Mouse (Mus musculus) spleen, adult 2 months (tissue): Measurements from ENCODE around the gene Gpr62. TPM values are rescaled to one million over a fixed set of nuclear protein-coding genes. Genes with fewer than 3 reads are reported as not detected.

Experiments
- DNase-seq, 2 experiments: peaks; one replicate each; pipeline versions ENCODE4 v3.0.0 to v3.0.0-alpha.2; 2012 to 2021; ENCODE audit warnings: low spot score in 2 of 2, low read depth in 1 of 2
- H3K27ac ChIP-seq: fragments of 200-500 bp; 2 replicates; pipeline ENCODE4 v1.5.1; 2012; ENCODE audit warnings: low read length, inconsistent platforms; ENCODE audit not compliant: insufficient read depth
- H3K27me3 ChIP-seq: fragments of 200-500 bp; 2 replicates; pipeline ENCODE4 v1.6.1; 2012; ENCODE audit warnings: mild to moderate bottlenecking, moderate library complexity, low read length, inconsistent platforms; ENCODE audit not compliant: control insufficient read depth, insufficient read depth
- H3K36me3 ChIP-seq: fragments of 200-500 bp; 2 replicates; pipeline ENCODE4 v1.6.1; 2012; ENCODE audit warnings: mild to moderate bottlenecking, low read length, inconsistent platforms; ENCODE audit not compliant: control insufficient read depth, insufficient read depth
- H3K4me1 ChIP-seq: fragments of 200-500 bp; 2 replicates; pipeline ENCODE4 v1.6.1; 2011; ENCODE audit warnings: inconsistent platforms; ENCODE audit not compliant: control insufficient read depth, insufficient read depth, insufficient read length
- H3K4me3 ChIP-seq: fragments of 200-500 bp; 2 replicates; pipeline ENCODE4 v1.5.1; 2011; ENCODE audit warnings: mild to moderate bottlenecking, inconsistent platforms; ENCODE audit not compliant: insufficient read depth, insufficient read length; ENCODE audit errors: extremely low read depth
- CTCF ChIP-seq: fragments of 200-500 bp; IDR thresholded peaks from 2 replicates; pipeline ENCODE4 v1.5.1; 2011; ENCODE audit warnings: mild to moderate bottlenecking, inconsistent platforms; ENCODE audit not compliant: insufficient read depth, insufficient read length, insufficient replicate concordance; ENCODE audit errors: extremely low read depth
- POLR2A ChIP-seq: fragments of 200-500 bp; IDR thresholded peaks from 2 replicates; pipeline ENCODE4 v1.6.1; 2011; ENCODE audit warnings: low read depth, low read length, inconsistent platforms
- WGBS: fragments of 180-500 bp; shearing (Covaris S2); methylation state at CpG from one replicate; pipeline ENCODE4 v1.1.7; 2018; 5-methylcytosine and 5-hydroxymethylcytosine counted together
- polyA plus RNA-seq: library from polyadenylated mRNA; depleted of rRNA; stranded (reverse); fragments of >200 nt; gene quantifications from 2 replicates; pipeline ENCODE4 v1.2.3, GENCODE M21; 2012

The Gpr62 gene
- polyA plus RNA-seq, 1 experiment = 0.28 TPM

GRCm38 (mm10) chr9:106481075-106481474 is 15.3 kb upstream of the Gpr62 start:
- H3K4me1 ChIP-seq = peaks cover 11% of the 10 kb centered on the region; the same call in 1 of the 2 replicates
- H3K4me3 ChIP-seq = no peak overlapping the region
- peaks cover 33% of the 10 kb centered on the region for H3K36me3 ChIP-seq
- H3K27me3 ChIP-seq = no peaks in the 10 kb centered on the region
- peak in 1 of 2 experiments; percentile 3 for DNase-seq
- WGBS = 43% methylated on average over 15 of the region's 15 CpGs
- H3K27ac ChIP-seq = no peak overlapping the region
- TF ChIP-seq CTCF = no peak
- TF ChIP-seq POLR2A = no peak

- Histone ChIP-seq H3K27ac (no peak overlapping the region), H3K4me1 (peaks cover 11% of the 10 kb centered on the region; the same call in 1 of the 2 replicates), H3K36me3 (peaks cover 30% of the 10 kb centered on the region), H3K4me3 (no peak overlapping the region), H3K27me3 (no peaks in the 10 kb centered on the region)
- 91% methylated on average over 7 of the region's 7 CpGs for WGBS
- DNase-seq = peak in 1 of 2 experiments; percentile 2
- TF ChIP-seq CTCF (no peak), POLR2A (no peak)
These were observed 14.8 kb upstream of the Gpr62 start for GRCm38 (mm10) chr9:106480541-106480940.

- DNase-seq = no peak
- Histone ChIP-seq H3K27me3 (no peaks in the 10 kb centered on the region), H3K27ac (no peak overlapping the region), H3K4me1 (peaks cover 15% of the 10 kb centered on the region; the same call in 1 of the 2 replicates), H3K4me3 (peak overlapping the region; percentile 65; the same call in 1 of the 2 replicates), H3K36me3 (peaks cover 12% of the 10 kb centered on the region)
- 74% methylated on average over 9 of the region's 9 CpGs for WGBS
- no peak for TF ChIP-seq POLR2A
- no peak for TF ChIP-seq CTCF
These were observed 12.4 kb upstream of the Gpr62 start for GRCm38 (mm10) chr9:106478101-106478500.

GRCm38 (mm10) chr9:106477649-106478048 is 11.9 kb upstream of the Gpr62 start:
- Histone ChIP-seq H3K27me3 (no peaks in the 10 kb centered on the region), H3K4me1 (peaks cover 15% of the 10 kb centered on the region; the same call in 1 of the 2 replicates), H3K27ac (no peak overlapping the region), H3K4me3 (peak overlapping the region; percentile 65), H3K36me3 (peaks cover 8% of the 10 kb centered on the region)
- TF ChIP-seq POLR2A (no peak), CTCF (no peak)
- WGBS = 2% methylated on average over 16 of the region's 16 CpGs
- DNase-seq = peak in 1 of 2 experiments; percentile 1

GRCm38 (mm10) chr9:106476924-106477484 is 11.3 kb upstream of the Gpr62 start, which contains the start of gene Parp3:
TSS of gene Parp3 (minus strand) at chr9:106476949.
- under 1% methylated on average over 41 of the region's 41 CpGs for WGBS
- peak within 1 kb of the TSS; percentile 76 for H3K27ac ChIP-seq
- DNase-seq = peak; percentile 98 to 99
- H3K4me3 ChIP-seq = peak within 1 kb of the TSS; percentile 65
- TF ChIP-seq CTCF (peak; percentile 97), POLR2A (peak; percentile 23; the same call in 1 of the 2 replicates)
- peaks cover 15% of the 10 kb centered on the region; the same call in 1 of the 2 replicates for H3K4me1 ChIP-seq
- peaks cover 6% of the 10 kb centered on the region; the same call in 1 of the 2 replicates for H3K36me3 ChIP-seq
- H3K27me3 ChIP-seq = no peaks in the 10 kb centered on the region

- peak; percentile 18; the same call in 1 of the 2 replicates for TF ChIP-seq POLR2A
- TF ChIP-seq CTCF = no peak
- H3K36me3 ChIP-seq = peaks cover 5% of the 10 kb centered on the region; the same call in 1 of the 2 replicates
- peak overlapping the region; percentile 64 for H3K4me3 ChIP-seq
- peak in 1 of 2 experiments; percentile 81 for DNase-seq
- H3K27me3 ChIP-seq = no peaks in the 10 kb centered on the region
- H3K27ac ChIP-seq = peak overlapping the region; percentile 76
- 8% methylated on average over 16 of the region's 16 CpGs for WGBS
- peaks cover 15% of the 10 kb centered on the region; the same call in 1 of the 2 replicates for H3K4me1 ChIP-seq
These were observed 10.5 kb upstream of the Gpr62 start for GRCm38 (mm10) chr9:106476002-106476923.
